Mouse (Mus musculus) intestine, postnatal 0 days (tissue): ENCODE data around the gene Ltb4r1. TPM values are rescaled to one million over a fixed set of nuclear protein-coding genes. Genes with fewer than 3 reads are reported as not detected.

Experiments used
- ATAC-seq: fragments of 200-750 bp; cut with Nextera tagmentation; 2 replicates; pipeline ENCODE4 v1.8.0; 2017; ENCODE audit warnings: mild to moderate bottlenecking, moderate TSS enrichment, moderate library complexity
- H3K27ac ChIP-seq: fragments of 300-500 bp; sonication (generic); 2 replicates; pipeline ENCODE4 v1.5.1; 2014; ENCODE audit warnings: mild to moderate bottlenecking, low read depth, low read length, moderate library complexity
- H3K27me3 ChIP-seq: fragments of 300-500 bp; sonication (generic); replicated peaks from 2 replicates; pipeline ENCODE4 v1.6.1; 2014; ENCODE audit warnings: low read length, mixed read lengths; ENCODE audit not compliant: control insufficient read depth, insufficient read depth
- H3K36me3 ChIP-seq: fragments of 300-500 bp; sonication (generic); 2 replicates; pipeline ENCODE4 v1.6.1; 2014; ENCODE audit warnings: mild to moderate bottlenecking, moderate library complexity; ENCODE audit not compliant: control insufficient read depth, insufficient read depth
- H3K4me1 ChIP-seq: fragments of 300-500 bp; sonication (generic); replicated peaks from 2 replicates; pipeline ENCODE4 v1.6.1; 2014; ENCODE audit warnings: antibody characterized with exemption, low read length, mixed read lengths; ENCODE audit not compliant: control insufficient read depth, insufficient read depth
- H3K4me2 ChIP-seq: fragments of 300-500 bp; sonication (generic); replicated peaks from 2 replicates; pipeline ENCODE4 v1.6.1; 2014; ENCODE audit warnings: low read depth, mild to moderate bottlenecking, moderate library complexity
- H3K4me3 ChIP-seq: fragments of 300-500 bp; sonication (generic); 2 replicates; pipeline ENCODE4 v1.5.1; 2014; ENCODE audit warnings: low read depth, low read length
- H3K9ac ChIP-seq: fragments of 300-500 bp; sonication (generic); 2 replicates; pipeline ENCODE4 v1.6.1; 2014; ENCODE audit warnings: mild to moderate bottlenecking, low read depth, low read length
- H3K9me3 ChIP-seq: fragments of 300-500 bp; sonication (generic); 2 replicates; pipeline ENCODE4 v1.6.1; 2016; ENCODE audit warnings: mixed run types; ENCODE audit not compliant: control insufficient read depth
- CTCF ChIP-seq: sonication (generic); IDR thresholded peaks from 2 replicates; pipeline ENCODE4 v1.5.1; 2016; ENCODE audit warnings: low read depth, mild to moderate bottlenecking, control low read depth, antibody characterized with exemption, moderate library complexity
- WGBS: fragments of 180-500 bp; shearing (Covaris S2); extraction: QIAGEN DNeasy Blood & Tissue Kit; methylation state at CpG from one replicate; pipeline ENCODE4 v1.1.7; 2014; 5-methylcytosine and 5-hydroxymethylcytosine counted together
- polyA plus RNA-seq: library from polyadenylated mRNA; unstranded; fragments of >200 nt; fragmentation: Nextera tagmentation; extraction: Ambion mirVana; gene quantifications from 2 replicates; pipeline ENCODE4 v1.2.1, GENCODE M21; 2015

Ltb4r1 gene
- polyA plus RNA-seq, 1 experiment from 2014 or later, result 3.8 TPM

GRCm38 (mm10) chr14:55737086-55737687 is 28.6 kb upstream of the Ltb4r1 start:
- H3K9ac ChIP-seq, result no peak overlapping the region
- H3K36me3 ChIP-seq, result peaks cover 41% of the 10 kb centered on the region
- H3K4me3 ChIP-seq, result no peak overlapping the region
- no peaks in the 10 kb centered on the region for H3K27me3 ChIP-seq
- 54% methylated on average over 9 of the region's 9 CpGs for WGBS
- no peaks in the 10 kb centered on the region for H3K9me3 ChIP-seq
- H3K27ac ChIP-seq, result no peak overlapping the region
- TF ChIP-seq CTCF, result no peak
- ATAC-seq, result no peak
- no peak overlapping the region for H3K4me2 ChIP-seq
- H3K4me1 ChIP-seq, result 0 out of 2 replicates have a peak, but pooled peaks cover 13% of the 10 kb centered on the region

GRCm38 (mm10) chr14:55743711-55744110 is 22.1 kb upstream of the Ltb4r1 start:
- Histone ChIP-seq H3K4me3 (peak overlapping the region; percentile 94; the same call in 1 of the 2 replicates), H3K9ac (no peak overlapping the region), H3K9me3 (no peaks in the 10 kb centered on the region), H3K27me3 (no peaks in the 10 kb centered on the region), H3K36me3 (peaks cover 44% of the 10 kb centered on the region), H3K4me1 (peaks cover 7% of the 10 kb centered on the region), H3K27ac (peak overlapping the region; percentile 62; the same call in 1 of the 2 replicates), H3K4me2 (peak overlapping the region; percentile 92)
- TF ChIP-seq CTCF, result peak; percentile 99
- WGBS, result 20% methylated on average over 10 of the region's 10 CpGs
- ATAC-seq, result peak; percentile 60

GRCm38 (mm10) chr14:55745180-55745860 is 20.4 kb upstream of the Ltb4r1 start, which contains the start of the genes Dhrs1 and Nop9:
Gene Dhrs1 (minus strand): TSS chr14:55745690.
Gene Nop9 (plus strand): TSS chr14:55745693.
- peaks cover 39% of the 10 kb centered on the region for H3K36me3 ChIP-seq

GRCm38 (mm10) chr14:55745861-55746237 is 19.9 kb upstream of the Ltb4r1 start:
- Histone ChIP-seq H3K27me3 (no peaks in the 10 kb centered on the region), H3K27ac (no peak overlapping the region; the same call in 1 of the 2 replicates), H3K4me2 (peak overlapping the region; percentile 92), H3K9ac (peak overlapping the region; percentile 81), H3K36me3 (peaks cover 37% of the 10 kb centered on the region), H3K9me3 (no peaks in the 10 kb centered on the region), H3K4me1 (peaks cover 7% of the 10 kb centered on the region), H3K4me3 (peak overlapping the region; percentile 94)
- under 1% methylated on average over 31 of the region's 31 CpGs for WGBS
- no peak for TF ChIP-seq CTCF
- ATAC-seq, result no peak

More at GRCm38 (mm10) chr14:55745180-55745860, 20.4 kb upstream of the Ltb4r1 start, which contains the start of the genes Dhrs1 and Nop9:
- Histone ChIP-seq H3K9ac (peak within 1 kb of the TSS; percentile 81), H3K4me2 (peak within 1 kb of the TSS; percentile 92), H3K27ac (peak within 1 kb of the TSS; percentile 91), H3K4me3 (peak within 1 kb of the TSS; percentile 94), H3K9me3 (no peaks in the 10 kb centered on the region), H3K27me3 (no peaks in the 10 kb centered on the region), H3K4me1 (peaks cover 7% of the 10 kb centered on the region)
- WGBS, result 1% methylated on average over 47 of the region's 48 CpGs
- ATAC-seq, result peak; percentile 88
- no peak for TF ChIP-seq CTCF

GRCm38 (mm10) chr14:55747051-55747847 is 18.5 kb upstream of the Ltb4r1 start:
- ATAC-seq, result no peak
- TF ChIP-seq CTCF, result 0 out of 2 replicates have a peak, but pooled peaks have one; percentile 8
- Histone ChIP-seq H3K4me2 (peak overlapping the region; percentile 92), H3K4me1 (peaks cover 7% of the 10 kb centered on the region), H3K9me3 (no peaks in the 10 kb centered on the region), H3K27me3 (no peaks in the 10 kb centered on the region), H3K36me3 (peaks cover 40% of the 10 kb centered on the region), H3K4me3 (no peak overlapping the region), H3K9ac (no peak overlapping the region), H3K27ac (no peak overlapping the region)
- WGBS, result 85% methylated on average over 10 of the region's 10 CpGs

- no peaks in the 10 kb centered on the region for H3K9me3 ChIP-seq
- ATAC-seq, result peak; percentile 40
- peaks cover 41% of the 10 kb centered on the region for H3K36me3 ChIP-seq
- H3K4me2 ChIP-seq, result peak overlapping the region; percentile 59
- no peak for TF ChIP-seq CTCF
- peaks cover 4% of the 10 kb centered on the region; the same call in 1 of the 2 replicates for H3K27me3 ChIP-seq
- peak overlapping the region; percentile 91 for H3K27ac ChIP-seq
- H3K9ac ChIP-seq, result peak overlapping the region; percentile 40
- H3K4me3 ChIP-seq, result peak overlapping the region; percentile 36
- peaks cover 3% of the 10 kb centered on the region; the same call in 1 of the 2 replicates for H3K4me1 ChIP-seq
- 37% methylated on average over 6 of the region's 6 CpGs for WGBS
Observed at GRCm38 (mm10) chr14:55757566-55757965, 8.2 kb upstream of the Ltb4r1 start.
